Mouse (Mus musculus) layer of hippocampus, postnatal 25 days (tissue): Measurements from ENCODE around the gene Dtnbp1. TPM values are rescaled to one million over a fixed set of nuclear protein-coding genes. Genes with fewer than 3 reads are reported as not detected.

ENCODE experiments used
- DNase-seq, 2 experiments: peaks; one replicate each; pipeline ENCODE4 v3.0.0; 2022; ENCODE audit warnings: mixed read lengths in 2 of 2, low spot score in 1 of 2; ENCODE audit errors: extremely low spot score in 1 of 2
- total RNA-seq, 2 experiments: library from RNA; stranded (reverse); gene quantifications; 2 replicates each; pipeline ENCODE4 v1.2.3; 2021

Gene Dtnbp1
- total RNA-seq, result 10 to 100 TPM; 76.9 to 78.4 TPM

DNA sequence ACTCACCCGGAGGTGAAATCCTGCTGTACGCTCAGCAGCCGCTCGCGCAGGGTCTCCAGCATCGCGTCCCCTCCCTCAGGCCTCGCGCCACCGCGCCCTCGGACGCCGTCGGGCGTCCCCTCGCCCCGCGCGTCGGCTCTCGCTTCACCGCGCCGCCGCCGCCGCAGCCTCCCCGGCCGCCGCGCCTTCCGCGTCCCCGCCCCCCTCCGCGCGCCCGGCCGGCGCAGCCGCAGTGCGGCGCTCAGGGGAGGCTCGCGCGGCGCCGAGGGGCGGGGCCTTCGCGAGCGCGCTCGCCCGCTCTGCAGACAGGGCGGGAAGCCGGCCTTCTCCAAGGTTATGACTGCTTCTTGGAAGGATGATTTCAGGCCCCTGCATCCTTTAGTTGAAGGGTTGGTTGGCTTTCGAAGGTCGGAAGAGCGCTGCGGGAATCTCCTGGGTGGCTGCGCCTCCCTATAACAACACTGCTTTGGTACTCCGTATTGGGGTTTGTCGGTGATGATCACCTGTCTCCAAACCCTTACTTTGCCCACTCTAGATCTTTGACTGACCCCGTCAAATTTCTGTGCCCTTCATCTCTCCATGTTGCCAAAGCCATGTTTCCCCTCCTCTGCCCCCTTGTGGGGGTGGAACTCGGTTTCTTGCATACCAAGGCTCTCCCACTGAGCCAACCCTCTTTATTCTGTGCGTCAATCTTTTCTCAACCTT, at the start of gene Dtnbp1:
TSS of gene Dtnbp1 (minus strand) at position 237 of the 705 bp plus-strand sequence.
- peak; percentile 62 to 63 for DNase-seq

- DNase-seq, result peak in 1 of 2 experiments; percentile 20
These were observed 47.5 kb upstream of the Dtnbp1 start for GRCm38 (mm10) chr13:45049261-45050020.

- no peak for DNase-seq
These were observed 41.5 kb upstream of the Dtnbp1 start for GRCm38 (mm10) chr13:45043466-45043865.

DNA sequence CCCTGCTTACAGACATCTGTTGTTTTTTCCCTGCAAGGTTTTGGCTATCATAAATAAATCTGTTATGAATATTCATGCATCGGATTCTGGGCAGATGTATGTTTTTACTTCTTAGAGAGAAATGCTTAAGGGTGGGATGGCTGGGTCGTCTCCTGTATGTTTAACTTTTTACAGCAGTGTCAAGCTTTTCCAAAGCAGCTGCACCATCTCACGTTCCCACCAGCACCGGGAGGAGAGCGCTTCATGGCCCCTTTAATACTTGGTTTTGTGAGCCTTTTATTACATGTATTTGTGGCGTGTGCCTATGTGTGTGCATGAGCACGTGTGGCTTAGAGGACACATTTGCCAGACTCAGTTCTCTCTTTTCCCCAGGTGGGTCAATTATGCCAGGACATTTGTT, 38.8 kb upstream of the Dtnbp1 start:
- no peak for DNase-seq

DNA sequence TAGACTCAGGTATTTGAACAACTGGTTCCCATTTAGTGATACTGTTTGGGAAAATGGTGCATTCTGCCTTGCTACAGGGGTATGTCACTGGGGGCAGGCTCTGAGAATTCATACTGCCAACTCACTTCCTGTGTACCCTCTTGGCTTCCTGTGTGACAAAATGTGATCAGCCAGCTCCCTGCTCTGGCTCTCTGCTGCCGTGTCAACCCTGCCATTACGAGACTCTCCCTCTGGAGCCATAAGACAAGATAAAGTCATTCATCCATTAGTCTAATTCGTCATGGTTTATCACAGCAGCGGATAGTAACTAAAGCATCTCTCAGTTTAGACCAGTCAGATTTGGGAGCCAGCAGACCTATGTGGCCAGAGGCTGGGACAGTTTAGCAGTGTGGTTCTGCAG, 38.2 kb upstream of the Dtnbp1 start:
- no peak for DNase-seq

- no peak for DNase-seq
These were observed 34.5 kb upstream of the Dtnbp1 start for GRCm38 (mm10) chr13:45036417-45036816.

DNA sequence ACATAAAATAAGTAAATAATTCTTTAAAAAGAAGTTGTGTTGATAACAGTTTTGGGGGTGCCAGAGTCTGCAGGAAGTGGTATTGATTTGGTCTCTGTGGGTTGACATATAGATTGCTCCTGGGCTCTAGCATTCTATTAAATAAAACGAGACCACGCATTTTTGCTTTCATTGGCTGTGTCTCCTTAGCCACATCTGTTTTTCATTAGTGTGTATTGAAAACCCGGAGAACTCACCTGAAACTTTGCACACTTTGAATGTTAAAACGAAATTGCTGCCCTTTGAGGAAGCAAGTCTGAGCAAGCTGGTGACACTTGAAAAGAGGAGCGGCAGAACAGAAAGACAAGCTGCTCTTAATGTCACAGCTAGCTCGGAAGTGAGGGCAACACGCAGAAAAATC, 32.8 kb upstream of the Dtnbp1 start:
- DNase-seq, result no peak

- no peak for DNase-seq
These were observed 31.4 kb upstream of the Dtnbp1 start for GRCm38 (mm10) chr13:45033360-45033759.

DNA sequence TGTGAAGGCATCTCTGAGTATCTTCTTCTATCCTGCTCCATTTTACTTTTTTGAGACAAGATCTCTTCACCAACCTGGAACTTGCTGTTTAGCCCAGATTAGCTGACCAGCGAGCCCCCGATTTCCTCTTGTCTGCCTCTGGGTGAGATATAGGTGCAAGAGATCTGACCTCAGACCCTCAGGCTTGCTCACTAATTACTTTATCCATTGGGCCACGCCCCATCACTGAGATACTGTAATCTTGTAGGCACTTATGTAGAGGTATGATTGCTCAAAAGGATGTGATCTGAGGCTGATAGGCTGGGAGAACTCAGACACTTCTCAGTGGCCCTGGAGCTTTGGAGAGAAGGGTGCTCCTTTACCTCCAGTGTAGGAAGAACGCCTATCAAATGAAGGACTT, 30.5 kb upstream of the Dtnbp1 start:
- no peak for DNase-seq

- no peak for DNase-seq
These were observed 29.8 kb upstream of the Dtnbp1 start for GRCm38 (mm10) chr13:45031748-45032147.

GRCm38 (mm10) chr13:45031314-45031713, 29.4 kb upstream of the Dtnbp1 start:
- no peak for DNase-seq

DNA sequence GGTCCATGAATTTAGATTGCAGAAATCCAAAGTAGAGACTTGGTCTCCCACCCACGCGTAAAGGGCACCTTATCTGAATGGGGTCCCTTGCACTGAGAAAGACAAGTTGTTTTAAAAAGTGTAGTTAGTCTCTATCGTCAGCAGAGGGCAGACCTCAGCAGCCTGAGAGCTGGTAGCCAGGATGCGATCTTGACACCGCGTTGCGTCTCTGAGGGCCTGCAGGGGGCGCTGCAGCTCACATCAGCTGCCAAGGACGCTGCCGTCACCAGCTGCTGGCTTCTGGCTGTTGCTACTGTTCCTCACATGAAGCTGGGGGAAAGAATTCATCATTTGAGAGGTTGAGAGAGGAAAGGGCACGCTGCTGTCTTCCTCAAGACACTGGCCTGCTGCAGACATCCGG, 28.9 kb upstream of the Dtnbp1 start:
- peak; percentile 76 to 93 for DNase-seq

DNA sequence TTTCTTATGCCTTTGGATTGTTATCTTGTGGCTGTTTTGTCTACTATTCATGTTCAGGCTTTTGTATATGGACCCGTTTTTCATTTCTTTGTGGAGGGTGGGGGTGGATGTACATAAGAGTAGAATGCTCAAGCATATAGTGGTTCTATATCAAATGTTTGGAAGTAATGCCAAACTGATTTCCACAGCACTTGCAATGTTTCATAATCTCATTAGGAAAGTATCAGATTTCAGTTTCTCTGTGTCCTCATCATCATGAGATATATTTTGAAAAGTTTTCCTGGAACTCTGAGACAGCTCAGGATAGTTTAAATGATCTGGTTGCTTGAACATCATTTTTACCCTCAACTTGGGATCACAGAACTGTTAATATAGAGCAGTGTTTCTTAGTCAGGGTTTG, 27.8 kb upstream of the Dtnbp1 start:
- DNase-seq, result no peak

DNA sequence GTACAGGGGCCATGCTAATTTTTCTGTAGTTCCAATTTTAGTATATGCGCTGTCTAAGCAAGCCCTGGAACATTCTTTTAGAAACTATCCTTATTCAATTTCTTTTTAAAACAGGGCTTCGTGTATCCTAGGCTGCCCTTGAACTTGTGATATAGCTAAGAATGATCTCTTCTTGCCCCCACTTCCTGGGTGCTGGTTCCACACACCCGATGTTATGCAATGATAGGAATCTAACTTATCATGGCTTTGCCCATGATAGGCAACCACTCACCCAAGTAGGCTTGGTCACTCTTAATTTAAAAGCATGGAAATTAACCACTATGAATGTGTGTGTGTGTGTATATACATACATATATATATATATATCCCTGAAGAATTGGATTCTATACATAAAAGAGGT, 24.3 kb upstream of the Dtnbp1 start:
- DNase-seq, result no peak

GRCm38 (mm10) chr13:45024821-45025220, 22.9 kb upstream of the Dtnbp1 start:
- DNase-seq, result no peak

DNA sequence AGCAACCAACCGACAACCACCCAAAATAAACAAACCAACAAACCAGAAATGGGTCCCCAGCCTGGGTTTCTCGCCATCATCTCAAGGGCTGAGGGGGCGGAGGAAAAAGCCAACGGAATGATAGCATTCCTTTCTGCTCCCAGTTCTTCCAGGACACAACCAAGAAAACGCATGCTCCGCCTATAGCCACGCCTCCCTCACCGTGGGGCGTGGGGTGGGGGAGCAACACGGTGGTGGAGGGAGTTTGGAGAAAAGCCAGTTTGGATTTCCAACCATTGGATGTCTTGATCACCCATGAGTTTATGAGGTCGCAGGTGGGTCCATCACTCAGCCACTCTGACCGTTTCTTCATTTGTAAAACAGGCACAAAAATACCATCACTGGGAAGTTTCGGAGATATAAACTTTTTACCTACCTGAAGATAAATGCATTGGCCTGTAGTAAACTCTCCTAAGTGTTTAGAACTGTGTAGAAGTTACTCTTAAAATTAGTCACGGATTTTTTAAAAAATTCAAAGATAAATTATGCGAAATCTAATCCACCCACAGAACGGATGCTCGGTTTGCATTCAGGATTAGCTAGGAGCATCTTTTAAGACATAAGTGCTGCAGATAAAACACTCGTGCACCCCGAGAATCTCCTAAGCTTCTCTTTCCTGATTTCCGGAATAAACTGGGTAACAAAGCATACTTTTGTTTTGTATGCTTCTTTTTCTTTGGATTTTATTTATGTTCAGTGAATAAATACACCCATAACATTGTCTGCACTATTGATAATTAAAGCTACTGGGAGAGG, 21.6 kb upstream of the Dtnbp1 start:
- no peak for DNase-seq

DNA sequence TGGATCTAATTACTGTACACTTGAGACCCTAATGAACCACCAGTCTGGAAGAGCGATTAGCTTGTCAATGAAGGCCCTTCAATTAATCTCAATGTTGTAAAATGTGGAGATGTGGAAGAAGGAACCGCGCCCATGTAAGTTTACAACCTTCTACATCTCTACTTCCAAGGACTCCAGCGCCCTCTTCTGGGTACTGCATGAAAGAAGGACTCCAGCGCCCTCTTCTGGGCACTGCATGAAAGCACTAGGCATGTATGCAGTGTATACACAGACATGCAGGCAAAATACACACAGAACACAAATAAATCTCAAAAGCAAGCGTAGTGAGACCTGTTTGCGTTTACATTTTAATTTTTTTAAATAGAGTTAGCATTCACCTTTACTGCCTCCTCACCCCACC, 6.2 kb upstream of the Dtnbp1 start:
- no peak for DNase-seq

DNA sequence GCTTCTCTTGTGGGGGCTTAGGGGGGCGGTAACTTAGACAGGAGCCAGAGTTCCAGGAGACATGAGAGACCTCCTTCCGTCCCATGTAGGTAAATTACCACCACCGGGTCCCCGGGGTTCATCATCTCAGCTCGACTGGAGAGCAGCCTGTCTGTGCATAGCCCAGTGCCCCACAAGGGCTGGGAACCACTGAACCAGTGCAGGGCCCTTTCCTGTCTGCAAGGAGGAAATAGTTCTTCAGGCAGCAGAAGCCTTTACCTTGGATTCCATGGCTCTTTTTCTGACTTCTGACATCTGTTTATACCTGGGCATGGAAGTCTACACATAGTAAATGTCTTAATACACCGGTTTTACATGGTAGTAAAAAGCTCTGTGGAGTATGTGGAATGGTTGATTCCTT, 5.8 kb upstream of the Dtnbp1 start:
- no peak for DNase-seq

DNA sequence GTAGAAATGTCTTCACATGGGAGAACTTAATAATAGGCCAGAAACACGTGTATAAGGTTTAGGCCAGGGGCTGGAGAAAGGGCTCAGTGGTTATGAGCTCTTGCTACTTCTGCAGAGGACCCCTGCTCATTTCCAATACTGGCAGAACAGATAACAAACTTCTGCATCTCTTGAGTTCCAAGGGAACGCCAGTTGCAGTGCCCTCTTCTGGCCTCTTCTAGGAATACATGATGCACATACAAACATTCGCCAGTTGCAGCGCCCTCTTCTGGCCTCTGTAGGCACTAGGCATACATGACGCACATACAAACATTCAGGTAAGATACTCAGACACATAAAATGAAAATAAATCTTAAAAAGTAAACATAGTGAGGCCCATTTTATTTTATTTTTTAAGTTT, 4.5 kb upstream of the Dtnbp1 start:
- no peak for DNase-seq

GRCm38 (mm10) chr13:45005861-45006260, 3.9 kb upstream of the Dtnbp1 start:
- DNase-seq, result no peak

GRCm38 (mm10) chr13:45004987-45005592, 3.1 kb upstream of the Dtnbp1 start:
- no peak for DNase-seq
